Mouse (Mus musculus) hindbrain, embryonic 15.5 days (tissue): ENCODE results near the gene Ccnb1ip1. TPM values are rescaled to one million over a fixed set of nuclear protein-coding genes. Genes with fewer than 3 reads are reported as not detected.

Experiments
- ATAC-seq: fragments of 200-750 bp; cut with Nextera tagmentation; 2 replicates; pipeline ENCODE4 v1.8.0; 2017; ENCODE audit warnings: low read depth, moderate number of reproducible peaks, moderate TSS enrichment; ENCODE audit not compliant: low FRiP score
- H3K27ac ChIP-seq: fragments of 300-500 bp; sonication (generic); replicated peaks from 2 replicates; pipeline ENCODE4 v1.5.1; 2015; ENCODE audit warnings: mild to moderate bottlenecking, inconsistent platforms
- H3K27me3 ChIP-seq: fragments of 300-500 bp; sonication (generic); 2 replicates; pipeline ENCODE4 v1.6.1; 2015; ENCODE audit warnings: control low read depth, inconsistent platforms
- H3K36me3 ChIP-seq: fragments of 300-500 bp; sonication (generic); 2 replicates; pipeline ENCODE4 v1.6.1; 2015; ENCODE audit warnings: control low read depth, inconsistent platforms
- H3K4me1 ChIP-seq: fragments of 300-500 bp; sonication (generic); replicated peaks from 2 replicates; pipeline ENCODE4 v1.6.1; 2015; ENCODE audit warnings: control low read depth, inconsistent platforms
- H3K4me2 ChIP-seq: fragments of 300-500 bp; sonication (generic); 2 replicates; pipeline ENCODE4 v1.6.1; 2015; ENCODE audit warnings: moderate library complexity, mild to moderate bottlenecking, inconsistent platforms
- H3K4me3 ChIP-seq: fragments of 300-500 bp; sonication (generic); 2 replicates; pipeline ENCODE4 v1.5.1; 2015; ENCODE audit warnings: mild to moderate bottlenecking, inconsistent platforms
- H3K9ac ChIP-seq: fragments of 300-500 bp; sonication (generic); 2 replicates; pipeline ENCODE4 v1.6.1; 2015; ENCODE audit warnings: inconsistent platforms
- H3K9me3 ChIP-seq: fragments of 300-500 bp; sonication (generic); 2 replicates; pipeline ENCODE4 v1.6.1; 2016; ENCODE audit warnings: control low read depth, inconsistent platforms
- WGBS: fragments of 180-500 bp; shearing (Covaris S2); methylation state at CpG from one replicate; pipeline ENCODE4 v1.1.7; 2015; 5-methylcytosine and 5-hydroxymethylcytosine counted together
- polyA plus RNA-seq: library from polyadenylated mRNA; unstranded; fragments of >200 nt; fragmentation: Nextera tagmentation; extraction: Ambion mirVana; gene quantifications from 2 replicates; pipeline ENCODE4 v1.2.1, GENCODE M21; 2015

Gene Ccnb1ip1
- polyA plus RNA-seq, 1 experiment from 2014 or later: not detected

GRCm38 (mm10) chr14:50771342-50771741, 36.2 kb downstream of the Ccnb1ip1 start:
- H3K9me3 ChIP-seq: no peaks in the 10 kb centered on the region
- H3K27ac ChIP-seq: no peak overlapping the region
- no peak overlapping the region for H3K9ac ChIP-seq
- no peak overlapping the region for H3K4me3 ChIP-seq
- H3K4me1 ChIP-seq: no peaks in the 10 kb centered on the region
- WGBS: 82% methylated on average over 2 of the region's 2 CpGs
- peaks cover 67% of the 10 kb centered on the region for H3K36me3 ChIP-seq
- no peaks in the 10 kb centered on the region for H3K27me3 ChIP-seq
- H3K4me2 ChIP-seq: no peak overlapping the region
- no peak for ATAC-seq

GRCm38 (mm10) chr14:50765736-50766135, 41.8 kb downstream of the Ccnb1ip1 start:
- Histone ChIP-seq H3K4me3 (no peak overlapping the region), H3K9me3 (no peaks in the 10 kb centered on the region), H3K4me1 (no peaks in the 10 kb centered on the region), H3K4me2 (no peak overlapping the region), H3K9ac (no peak overlapping the region), H3K27me3 (no peaks in the 10 kb centered on the region), H3K27ac (no peak overlapping the region), H3K36me3 (peaks cover 55% of the 10 kb centered on the region)
- no peak for ATAC-seq
- WGBS: 91% methylated on average over 6 of the region's 6 CpGs

- no peak overlapping the region for H3K4me3 ChIP-seq
- H3K4me1 ChIP-seq: no peaks in the 10 kb centered on the region
- no peak overlapping the region for H3K9ac ChIP-seq
- WGBS: 72% methylated on average over 5 of the region's 5 CpGs
- H3K27ac ChIP-seq: no peak overlapping the region
- no peaks in the 10 kb centered on the region for H3K27me3 ChIP-seq
- no peak overlapping the region for H3K4me2 ChIP-seq
- peaks cover 8% of the 10 kb centered on the region; the same call in 1 of the 2 replicates for H3K36me3 ChIP-seq
- ATAC-seq: no peak
- H3K9me3 ChIP-seq: no peaks in the 10 kb centered on the region
Measured at GRCm38 (mm10) chr14:50758416-50759085, 49.0 kb downstream of the Ccnb1ip1 start.

- no peaks in the 10 kb centered on the region for H3K36me3 ChIP-seq
- no peak for ATAC-seq
- H3K9me3 ChIP-seq: no peaks in the 10 kb centered on the region
- no peak within 1 kb of the TSS for H3K9ac ChIP-seq
- no peaks in the 10 kb centered on the region for H3K27me3 ChIP-seq
- no peak within 1 kb of the TSS for H3K4me3 ChIP-seq
- H3K4me1 ChIP-seq: no peaks in the 10 kb centered on the region
- no peak within 1 kb of the TSS for H3K4me2 ChIP-seq
- no peak within 1 kb of the TSS for H3K27ac ChIP-seq
Measured at GRCm38 (mm10) chr14:50744994-50745393, 62.5 kb downstream of the Ccnb1ip1 start, which contains the start of gene Olfr749. Gene Olfr749 (minus strand): TSS chr14:50745094.

GRCm38 (mm10) chr14:50741584-50741983, 65.9 kb downstream of the Ccnb1ip1 start:
- 77% methylated on average over 2 of the region's 2 CpGs for WGBS
- Histone ChIP-seq H3K36me3 (no peaks in the 10 kb centered on the region), H3K27me3 (no peaks in the 10 kb centered on the region), H3K4me2 (no peak overlapping the region), H3K4me3 (no peak overlapping the region), H3K27ac (no peak overlapping the region), H3K4me1 (no peaks in the 10 kb centered on the region), H3K9me3 (no peaks in the 10 kb centered on the region), H3K9ac (no peak overlapping the region)
- no peak for ATAC-seq

GRCm38 (mm10) chr14:50740334-50740733, 67.2 kb downstream of the Ccnb1ip1 start:
- Histone ChIP-seq H3K27ac (no peak overlapping the region), H3K4me3 (no peak overlapping the region), H3K4me1 (no peaks in the 10 kb centered on the region), H3K36me3 (no peaks in the 10 kb centered on the region), H3K9ac (no peak overlapping the region), H3K4me2 (no peak overlapping the region), H3K9me3 (no peaks in the 10 kb centered on the region), H3K27me3 (no peaks in the 10 kb centered on the region)
- no peak for ATAC-seq
- 69% methylated on average over 2 of the region's 2 CpGs for WGBS

Other genes starting within 250 kb of the Ccnb1ip1 start
- not detected in 2 replicates for gene Olfr744, start 192.9 kb downstream of the Ccnb1ip1 start, polyA plus RNA-seq
- not detected in 2 replicates for gene Olfr745, start 168.3 kb downstream of the Ccnb1ip1 start, polyA plus RNA-seq
- not detected in 2 replicates for gene Olfr746, start 160.6 kb downstream of the Ccnb1ip1 start, polyA plus RNA-seq
- not detected in 2 replicates for gene Olfr747, start 114.5 kb downstream of the Ccnb1ip1 start, polyA plus RNA-seq
- gene Olfr748, start 100.4 kb downstream of the Ccnb1ip1 start, polyA plus RNA-seq: not detected in 2 replicates
- gene Olfr749, start 62.6 kb downstream of the Ccnb1ip1 start, polyA plus RNA-seq: not detected in 2 replicates
- gene Ttc5, start 22.2 kb downstream of the Ccnb1ip1 start, polyA plus RNA-seq: 121 and 127 TPM in 2 replicates
- 44.3 and 45.4 TPM in 2 replicates for gene Parp2, start 109 bp upstream of the Ccnb1ip1 start, polyA plus RNA-seq
- 2.0 and 2.9 TPM in 2 replicates for gene Tep1, start 62.8 kb upstream of the Ccnb1ip1 start, polyA plus RNA-seq
- gene Klhl33, start 89.8 kb upstream of the Ccnb1ip1 start, polyA plus RNA-seq: 3.1 and 3.3 TPM in 2 replicates
- gene Osgep, start 117.2 kb upstream of the Ccnb1ip1 start, polyA plus RNA-seq: 110 and 111 TPM in 2 replicates
- 172 and 178 TPM in 2 replicates for gene Apex1, start 117.2 kb upstream of the Ccnb1ip1 start, polyA plus RNA-seq
- 92.4 and 107 TPM in 2 replicates for gene Pip4p1, start 123.1 kb upstream of the Ccnb1ip1 start, polyA plus RNA-seq
- 22.1 and 25.5 TPM in 2 replicates for gene Pnp, start 123.3 kb upstream of the Ccnb1ip1 start, polyA plus RNA-seq
- not detected in 2 replicates for gene Gm49342, start 136.8 kb upstream of the Ccnb1ip1 start, polyA plus RNA-seq
- gene Pnp2, start 148.3 kb upstream of the Ccnb1ip1 start, polyA plus RNA-seq: 0.79 and 0.82 TPM in 2 replicates
- not detected in 2 replicates for gene Rnase10, start 200.0 kb upstream of the Ccnb1ip1 start, polyA plus RNA-seq
- not detected in 2 replicates for gene Rnase9, start 234.1 kb upstream of the Ccnb1ip1 start, polyA plus RNA-seq
- gene Rnase11, start 242.4 kb upstream of the Ccnb1ip1 start, polyA plus RNA-seq: not detected in 2 replicates
- not detected in 2 replicates for gene Rnase12, start 249.9 kb upstream of the Ccnb1ip1 start, polyA plus RNA-seq